Mouse (Mus musculus): ENCODE results near the gene Atp6v1d.

DNA sequence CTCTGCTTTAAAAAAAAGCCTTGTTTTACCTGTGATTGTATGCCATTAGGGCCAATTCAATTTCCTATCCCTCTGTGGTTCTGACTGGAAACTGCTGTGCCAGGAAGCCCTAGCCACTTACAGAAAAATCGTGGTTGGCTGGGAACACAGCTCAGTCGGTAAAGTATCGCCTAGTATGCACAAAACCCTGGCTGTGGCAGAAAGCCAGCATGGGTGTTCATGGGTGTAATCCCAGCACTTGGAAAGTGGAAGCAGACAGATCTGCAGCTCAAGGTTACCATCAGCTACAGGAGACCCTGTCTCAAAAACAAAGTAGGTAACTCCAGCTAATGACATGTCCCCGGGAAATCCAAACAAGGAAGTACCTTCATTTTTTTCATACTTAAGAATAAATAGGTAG lies 21.5 kb downstream of the Atp6v1d start:
- TF ChIP-seq CTCF (IDR thresholded peaks at IDR 0.05; ENCODE audit: control insufficient read depth, insufficient read depth, insufficient replicate concordance, low read depth, low read length) (no peak), POLR2A (IDR thresholded peaks at IDR 0.05; ENCODE audit: control insufficient read depth, low read depth, low read length) (no peak)

All from testis, adult 2 months (tissue).